Mouse (Mus musculus) frontal cortex, adult (tissue): ENCODE measurements around the gene Tes.
"Not testable (repeated sequence)": the region's sequence is repeated elsewhere in the genome, so short reads cannot be mapped to it uniquely, and the experiment has no call there.

Source experiments
- ATAC-seq: cut with Nextera tagmentation; 2 replicates; pipeline ENCODE4 v1.9.2; 2017; ENCODE audit warnings: mild to moderate bottlenecking, moderate library complexity, mixed read lengths; ENCODE audit not compliant: low TSS enrichment

The Tes gene

DNA sequence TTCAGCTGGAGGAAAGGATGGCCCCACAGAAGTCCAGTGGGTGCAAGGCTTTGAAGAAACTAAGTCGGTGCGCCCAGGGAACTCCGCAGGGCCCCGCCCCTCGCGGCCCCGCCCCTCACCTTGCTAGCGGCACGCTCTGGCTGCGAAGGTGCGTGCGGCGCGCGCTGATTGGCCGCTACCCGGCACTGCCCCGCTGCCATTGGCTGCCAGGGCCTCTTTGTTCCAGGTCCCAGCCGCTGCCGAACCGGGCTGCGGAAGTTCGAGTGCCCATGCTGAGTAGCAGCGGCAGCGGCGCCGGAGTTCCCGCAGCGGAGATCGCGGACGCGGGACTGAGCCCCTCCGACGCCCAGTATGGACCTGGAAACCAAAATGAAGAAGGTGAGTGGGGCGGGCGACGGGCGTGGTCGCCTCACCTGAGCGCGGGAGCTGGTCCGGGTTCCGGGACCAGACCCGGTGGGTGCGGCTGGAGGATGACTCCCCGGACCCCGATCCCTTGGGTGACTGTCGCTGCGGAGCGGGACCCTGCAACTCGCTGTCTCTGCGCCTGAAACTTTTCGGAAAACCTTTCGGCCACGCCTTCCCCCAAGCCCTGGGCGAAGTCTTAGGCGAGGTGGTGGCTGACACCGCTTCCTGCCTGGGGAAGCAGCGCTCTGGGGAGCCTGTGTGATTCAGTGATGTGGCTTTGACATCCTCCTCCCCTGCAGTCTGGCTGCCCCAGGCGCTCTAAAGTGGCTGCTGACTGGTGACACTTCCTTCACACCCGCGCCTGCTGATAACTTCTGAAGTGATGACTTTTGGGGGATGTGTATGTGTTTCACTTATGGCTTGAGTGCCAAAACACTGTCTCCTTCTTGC is at the start of gene Tes:
Gene Tes (plus strand): TSS at position 214 of the 855 bp plus-strand sequence.
- ATAC-seq, result peak; percentile 95

DNA sequence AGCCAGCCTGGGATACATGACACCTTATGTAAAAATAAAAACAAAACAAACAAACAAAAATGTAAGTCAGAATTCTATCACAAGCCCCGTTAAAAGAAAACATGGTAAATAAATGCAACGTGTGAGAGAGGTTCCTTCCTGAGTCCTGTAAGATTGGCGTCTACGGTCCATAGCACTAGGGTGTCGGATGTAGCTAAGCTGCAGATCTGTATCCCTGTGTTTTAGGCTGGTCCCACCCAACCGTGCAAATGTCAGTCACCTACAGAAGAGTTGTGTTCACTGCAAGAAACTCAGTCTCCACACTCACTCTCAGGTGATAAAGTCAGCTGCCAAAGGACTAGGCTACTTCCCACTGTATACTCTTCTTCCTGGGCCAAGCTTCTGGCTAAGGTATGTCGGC is 39.1 kb upstream of the Tes start:
- ATAC-seq, result no peak

DNA sequence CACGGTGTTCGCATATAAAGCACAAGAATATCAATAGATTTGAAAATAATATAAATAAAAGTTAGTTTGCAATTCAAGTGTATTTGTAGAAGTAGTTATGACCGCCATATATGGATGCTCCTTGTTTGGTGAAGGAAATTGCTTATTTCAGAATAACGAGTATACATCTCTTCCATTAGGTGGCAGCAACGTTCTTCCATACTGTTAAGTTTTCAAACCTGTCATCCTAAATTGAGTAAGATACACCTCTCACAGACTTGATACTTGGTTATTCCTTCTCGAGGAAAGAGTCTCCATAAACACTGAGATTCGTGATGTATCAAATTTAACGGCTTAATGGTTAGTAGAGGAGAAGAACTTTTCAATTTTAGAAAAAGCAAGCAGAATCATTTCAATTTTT is 37.4 kb upstream of the Tes start:
- ATAC-seq, result peak; percentile 92

DNA sequence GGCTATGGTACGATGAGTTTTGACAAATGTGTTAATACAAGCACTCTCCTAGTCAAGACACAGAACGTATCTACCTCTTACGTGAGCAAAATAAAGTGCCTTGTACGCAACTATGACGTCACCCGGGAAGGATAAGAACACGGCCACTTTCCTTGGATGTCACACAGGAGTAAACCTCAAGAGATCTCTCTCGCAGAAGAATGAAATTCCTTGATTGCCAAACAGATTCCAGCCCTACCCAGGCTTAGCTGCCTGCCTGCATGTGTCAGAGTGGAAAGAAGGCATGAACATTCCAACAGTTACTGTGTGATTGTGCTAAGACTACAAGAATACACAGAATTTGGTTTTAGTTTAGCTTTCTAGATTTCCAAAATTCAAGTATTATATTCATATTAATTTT is 36.1 kb upstream of the Tes start:
- no peak for ATAC-seq

GRCm38 (mm10) chr6:17032231-17032728 is 32.7 kb upstream of the Tes start:
- no peak for ATAC-seq

DNA sequence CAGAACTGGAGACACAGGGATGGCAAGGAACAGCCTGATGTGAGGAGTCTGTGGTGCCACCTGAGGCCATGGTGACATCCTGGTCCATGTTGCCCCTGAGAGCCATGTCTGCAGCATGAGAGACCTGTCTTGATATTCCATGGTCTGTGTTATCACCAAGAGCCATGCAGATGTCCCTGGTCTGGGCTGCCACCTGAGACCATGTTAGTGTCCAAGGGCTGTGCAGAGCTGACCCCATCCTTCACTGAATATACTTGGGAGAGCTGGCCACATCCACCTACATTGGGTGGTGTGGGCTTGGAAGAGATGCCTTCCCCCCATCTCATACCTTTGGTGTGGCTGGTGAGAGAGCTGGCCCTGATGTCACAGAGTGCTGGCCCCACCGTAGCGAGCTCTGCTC is 30.9 kb upstream of the Tes start:
- ATAC-seq, result no peak

DNA sequence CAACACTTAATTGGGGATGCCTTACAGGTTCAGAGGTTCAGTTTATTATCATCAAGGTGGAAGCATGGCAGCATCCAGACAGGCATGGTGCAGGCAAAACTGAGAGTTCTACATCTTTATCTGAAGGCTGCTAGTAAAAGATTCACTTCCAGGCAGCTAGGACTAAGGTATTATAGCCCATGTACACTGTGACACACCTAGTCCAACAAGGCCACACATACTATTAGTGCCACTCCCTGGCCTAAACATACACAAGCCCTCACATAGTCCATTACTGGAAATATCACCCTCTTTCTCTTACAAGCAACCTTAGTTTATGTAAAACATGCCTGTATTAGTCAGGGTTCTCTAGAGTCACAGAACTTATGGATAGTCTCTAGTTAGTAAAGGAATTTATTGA is 29.7 kb upstream of the Tes start:
- ATAC-seq, result no peak

DNA sequence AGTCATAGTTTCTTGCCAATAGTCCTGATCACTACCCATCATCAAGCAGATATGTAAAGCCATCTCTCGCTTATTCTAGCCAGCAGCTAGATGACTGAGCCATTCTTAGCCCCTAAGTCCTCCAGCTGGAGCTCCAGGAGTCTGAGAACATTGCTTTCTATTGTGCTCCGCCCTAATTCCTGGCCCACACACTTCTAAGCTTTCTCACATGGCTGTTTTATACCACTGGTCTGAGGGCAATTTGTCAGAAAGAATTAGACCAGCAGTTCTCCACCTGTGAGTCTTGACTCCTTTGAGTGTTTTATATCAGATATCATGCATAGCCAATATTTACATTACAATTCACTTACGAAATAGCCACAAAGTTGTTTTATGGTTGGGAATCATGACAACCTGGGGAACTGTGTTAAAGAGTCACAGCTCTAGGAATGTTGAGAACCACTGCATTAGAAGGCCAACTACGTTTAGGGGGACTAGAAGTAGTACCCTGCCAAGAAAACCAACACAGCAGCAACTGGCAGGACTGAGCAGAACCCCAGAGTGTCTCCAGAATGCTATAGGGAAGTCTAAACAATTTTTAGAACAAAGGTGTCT is 13.4 kb upstream of the Tes start:
- no peak for ATAC-seq

DNA sequence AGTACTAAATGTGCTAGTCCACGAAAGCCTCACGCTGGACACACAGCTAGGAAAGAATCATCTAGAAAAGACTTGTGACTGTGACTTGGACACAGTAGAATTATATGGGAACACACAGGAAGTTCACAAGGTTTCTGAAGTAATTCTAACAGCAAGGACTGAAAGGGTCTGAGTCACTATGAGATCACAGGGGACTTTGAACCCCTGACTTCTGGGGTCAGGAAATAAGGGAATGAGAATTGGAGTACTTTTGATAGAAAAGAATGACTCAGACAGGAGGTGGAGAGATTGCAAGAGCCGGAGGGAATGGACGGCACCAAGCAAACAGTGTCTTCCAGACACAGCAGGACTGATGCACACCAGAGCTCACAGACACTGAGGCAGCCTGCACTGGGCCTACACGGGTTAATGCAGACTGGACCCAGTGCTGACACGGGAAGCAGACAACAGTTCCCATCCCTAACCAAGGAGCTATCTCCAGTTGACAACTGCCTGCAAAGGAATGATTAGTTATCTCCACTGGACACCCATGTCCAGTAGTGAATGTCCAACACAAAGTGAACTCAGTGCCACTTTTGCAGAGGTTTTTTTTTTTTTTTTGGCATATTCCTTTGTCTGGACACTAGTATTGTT is 11.8 kb upstream of the Tes start:
- no peak for ATAC-seq

- no peak for ATAC-seq
Measured at GRCm38 (mm10) chr6:17054781-17055180, 10.2 kb upstream of the Tes start.

GRCm38 (mm10) chr6:17055659-17056058 is 9.3 kb upstream of the Tes start:
- ATAC-seq, result no peak

DNA sequence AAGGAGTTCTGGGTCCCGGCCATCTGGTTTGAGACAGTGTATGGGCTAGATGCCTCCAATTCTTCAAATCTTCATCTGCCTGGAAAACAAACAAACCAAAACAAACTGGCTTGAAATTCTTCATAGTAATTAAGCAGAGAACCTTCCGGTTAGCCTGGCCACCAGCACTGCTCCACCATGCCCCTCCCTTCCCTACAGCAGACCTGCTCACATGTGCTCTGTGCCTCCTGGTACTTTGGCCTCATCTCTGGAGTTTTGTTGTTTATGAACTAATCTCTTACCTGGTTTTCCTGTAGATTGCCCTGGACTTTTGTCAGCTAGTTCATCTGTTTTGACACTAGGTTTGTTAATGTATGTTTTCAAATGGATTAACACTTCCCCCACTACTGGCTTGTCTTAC is 5.4 kb upstream of the Tes start:
- ATAC-seq, result no peak

DNA sequence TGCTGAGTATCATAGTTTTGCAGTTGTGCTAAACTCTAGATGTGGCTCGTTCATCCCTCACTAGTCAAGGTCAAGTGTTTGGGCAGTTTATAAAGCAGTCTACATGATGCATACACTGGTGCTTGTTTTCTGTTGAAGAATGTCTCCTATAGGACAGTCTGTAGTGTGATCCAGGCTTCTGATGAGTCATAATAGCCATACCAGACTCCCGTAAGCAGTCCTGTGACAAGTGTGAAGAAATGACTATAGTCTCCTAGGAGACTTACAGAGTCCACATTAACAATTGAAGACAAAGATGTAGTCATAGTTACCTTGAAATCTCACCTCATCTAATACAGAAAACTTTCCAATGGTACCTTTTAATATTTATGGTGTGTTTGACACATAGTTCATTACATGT is 4.8 kb upstream of the Tes start:
- ATAC-seq, result no peak

- ATAC-seq, result not testable (repeated sequence)
Measured at GRCm38 (mm10) chr6:17061826-17062225, 3.1 kb upstream of the Tes start.

- ATAC-seq, result no peak
Measured at GRCm38 (mm10) chr6:17062366-17062765, 2.6 kb upstream of the Tes start.

DNA sequence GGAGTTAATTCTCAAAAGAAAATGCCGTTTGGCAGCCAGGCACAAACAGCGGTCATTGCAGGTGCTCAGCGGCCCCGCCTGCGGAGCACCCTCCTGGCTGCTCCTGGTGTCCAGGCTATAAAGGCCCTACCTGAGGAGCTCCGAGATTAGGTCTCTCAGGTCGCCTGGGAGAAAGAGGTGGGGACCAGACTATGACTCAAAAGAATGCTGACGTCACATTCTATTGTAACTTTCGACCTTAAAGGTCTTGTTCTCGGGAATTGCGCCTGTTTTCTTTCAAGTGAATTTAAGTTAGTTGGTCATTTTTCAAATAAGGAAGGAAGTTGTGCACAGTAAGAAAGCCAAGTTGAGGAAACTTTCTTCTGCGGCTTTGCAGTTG is 831 bp downstream of the Tes start:
- ATAC-seq, result no peak

DNA sequence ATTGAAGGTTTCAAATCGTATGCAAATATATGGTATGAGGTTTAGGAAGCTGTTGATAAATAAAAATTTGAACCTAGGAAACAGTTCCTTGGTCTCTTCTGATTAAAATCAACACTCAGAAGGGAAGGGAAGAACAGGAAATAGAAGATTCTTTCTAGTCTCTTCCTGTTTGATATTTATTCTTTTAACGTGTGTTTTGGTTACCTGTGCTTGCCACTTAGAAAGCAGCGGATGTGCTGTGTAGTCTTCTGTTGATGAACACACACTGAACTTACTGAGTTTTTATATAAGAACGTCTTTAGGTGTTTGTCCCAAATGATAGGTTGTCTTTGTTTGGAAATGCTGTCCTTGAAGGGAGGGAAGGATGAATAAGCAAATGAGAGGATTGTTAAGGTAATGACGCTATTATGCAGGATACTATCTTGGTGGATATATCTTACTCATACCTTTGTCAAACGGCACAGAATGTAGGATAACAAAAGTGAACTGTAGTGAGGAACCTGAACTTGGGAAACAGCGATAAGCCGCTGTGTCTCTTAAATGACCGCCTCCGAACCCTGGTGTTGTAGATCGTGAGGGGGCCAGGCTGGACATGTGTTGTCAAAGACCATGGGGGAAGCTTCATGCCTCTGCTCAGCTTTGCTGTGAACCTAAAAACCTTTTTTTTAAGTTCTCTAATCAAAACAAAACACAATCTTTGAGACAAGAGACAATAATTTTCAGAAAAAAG is 1.4 kb downstream of the Tes start:
- no peak for ATAC-seq

GRCm38 (mm10) chr6:17071899-17072298 is 7.0 kb downstream of the Tes start:
- no peak for ATAC-seq

DNA sequence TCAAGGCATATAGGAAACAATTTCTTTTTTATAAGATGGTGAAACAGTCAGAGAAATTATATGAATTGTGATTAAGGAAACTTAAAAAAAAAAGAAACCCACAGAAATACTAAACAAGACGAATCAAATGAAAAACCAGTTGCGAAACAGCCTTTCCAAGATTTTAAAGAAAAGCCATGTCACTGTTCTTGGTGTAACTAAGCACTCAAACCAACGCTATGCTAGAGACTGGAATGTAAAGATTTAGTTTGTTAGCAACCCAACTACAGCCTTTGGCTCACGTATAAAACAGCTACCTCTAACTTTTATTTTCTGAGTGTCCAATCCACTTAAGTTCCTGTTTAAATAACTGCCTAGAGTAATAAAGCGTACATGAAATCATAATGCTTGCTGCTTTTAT is 7.4 kb downstream of the Tes start:
- no peak for ATAC-seq

- ATAC-seq, result no peak
Measured at GRCm38 (mm10) chr6:17072763-17073484, 8.0 kb downstream of the Tes start.

GRCm38 (mm10) chr6:17077270-17077669 is 12.3 kb downstream of the Tes start:
- ATAC-seq, result no peak

GRCm38 (mm10) chr6:17077720-17078119 is 12.8 kb downstream of the Tes start:
- no peak for ATAC-seq
